Mouse (Mus musculus): ENCODE results near the gene Gm9125.
"Not testable (repeated sequence)": the region's sequence is repeated elsewhere in the genome, so short reads cannot be mapped to it uniquely, and the experiment has no call there.

GRCm38 (mm10) chr3:94034400-94034799, 20.3 kb downstream of the Gm9125 start:
- not testable (repeated sequence) for TF ChIP-seq POLR2A (IDR thresholded peaks at IDR 0.05; ENCODE audit: insufficient read depth, low read depth, low read length); CTCF (IDR thresholded peaks at IDR 0.05)
